Mouse (Mus musculus): ENCODE results near the gene Cyp2f2. TPM values are rescaled to one million over a fixed set of nuclear protein-coding genes. Genes with fewer than 3 reads are reported as not detected.

Gene Cyp2f2
- polyA plus RNA-seq, 1 experiment = not detected

DNA sequence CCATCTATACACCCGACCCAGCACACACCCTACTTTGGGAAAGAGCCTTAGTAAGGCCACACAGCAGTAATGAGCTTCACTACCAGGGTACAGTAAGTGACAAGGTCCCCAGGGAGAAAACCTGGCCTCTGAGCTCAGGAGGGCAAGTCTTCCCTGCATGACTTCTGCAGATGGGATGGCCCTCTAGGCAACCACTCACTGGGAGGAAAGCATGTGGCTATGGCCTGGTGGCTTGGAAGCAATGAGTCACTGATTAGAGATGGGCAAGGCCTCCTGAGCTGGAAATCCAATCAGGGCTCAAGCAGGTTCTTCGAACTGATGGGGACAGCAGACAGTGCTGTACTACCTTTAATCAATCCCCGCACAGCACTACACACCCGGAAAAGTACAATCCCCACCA, 42.0 kb downstream of the Cyp2f2 start:
- peaks cover 53% of the 10 kb centered on the region for H3K4me1 ChIP-seq (ENCODE audit: control insufficient read depth)
- H3K9me3 ChIP-seq (ENCODE audit: control insufficient read depth, low read length) = no peaks in the 10 kb centered on the region
- no peak overlapping the region for H3K4me3 ChIP-seq (replicated peaks)
- H3K27me3 ChIP-seq (ENCODE audit: control insufficient read depth) = no peaks in the 10 kb centered on the region
- H3K36me3 ChIP-seq (ENCODE audit: control insufficient read depth) = peaks cover 79% of the 10 kb centered on the region
- TF ChIP-seq GATA1 (IDR thresholded peaks at IDR 0.05; ENCODE audit: low read length) (no peak), TAL1 (IDR thresholded peaks at IDR 0.05; ENCODE audit: low read length) (no peak)

DNA sequence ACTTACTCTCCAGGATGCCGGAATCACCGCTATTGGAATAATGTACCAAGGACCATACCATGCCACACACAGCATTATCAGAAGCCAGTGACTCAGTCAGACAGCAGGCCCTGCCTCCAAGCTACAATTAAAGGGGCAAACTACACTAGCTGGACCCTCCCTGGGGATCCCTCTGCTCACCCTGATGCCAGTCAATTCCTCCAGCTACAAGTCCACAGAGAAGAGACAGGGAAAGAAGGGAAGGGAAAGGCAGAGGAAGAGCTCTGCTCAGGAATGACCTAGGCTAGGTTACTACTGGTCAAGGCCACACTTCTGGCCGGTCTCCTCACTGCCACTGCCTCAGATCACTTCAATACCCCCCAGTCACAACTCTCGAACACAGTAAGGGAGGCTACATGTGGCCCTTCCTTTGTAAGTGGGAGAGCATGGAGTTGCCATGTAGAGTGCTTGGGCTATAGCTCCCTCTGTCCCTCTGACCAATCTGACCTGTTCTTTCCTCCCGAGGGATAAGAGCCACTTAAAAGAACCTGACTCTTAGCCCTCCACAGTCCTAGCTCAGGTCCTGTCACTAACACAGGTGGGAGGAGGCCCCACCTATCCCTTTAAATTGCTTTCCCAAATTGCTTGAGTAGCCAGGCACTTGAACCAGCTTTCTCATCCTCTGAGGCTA, 43.2 kb downstream of the Cyp2f2 start:
- H3K4me3 ChIP-seq (replicated peaks) = no peak overlapping the region
- H3K4me1 ChIP-seq (ENCODE audit: control insufficient read depth) = peaks cover 65% of the 10 kb centered on the region
- TF ChIP-seq TAL1 (IDR thresholded peaks at IDR 0.05; ENCODE audit: low read length) (no peak), GATA1 (IDR thresholded peaks at IDR 0.05; ENCODE audit: low read length) (no peak)
- H3K27me3 ChIP-seq (ENCODE audit: control insufficient read depth) = no peaks in the 10 kb centered on the region
- no peaks in the 10 kb centered on the region for H3K9me3 ChIP-seq (ENCODE audit: control insufficient read depth, low read length)
- peaks cover 71% of the 10 kb centered on the region for H3K36me3 ChIP-seq (ENCODE audit: control insufficient read depth)

DNA sequence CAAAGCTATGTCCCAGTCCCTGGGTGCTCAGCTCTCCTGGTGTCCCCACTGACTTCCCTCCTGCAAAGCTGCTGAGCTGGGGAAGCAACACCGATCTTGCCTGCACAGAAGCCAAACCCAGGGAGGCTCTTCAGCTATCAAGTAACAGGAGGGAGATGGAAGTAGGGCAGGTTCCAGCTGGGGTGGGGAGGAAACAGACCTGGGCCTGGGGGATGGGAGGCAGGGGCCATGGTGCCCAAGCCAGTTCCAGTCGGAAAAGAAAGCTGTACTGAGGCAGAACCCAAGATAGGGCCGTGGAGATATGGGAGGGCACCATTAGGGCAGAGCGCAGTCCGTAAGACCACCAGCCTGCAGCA, 43.7 kb downstream of the Cyp2f2 start:
- Histone ChIP-seq H3K4me3 (replicated peaks) (no peak overlapping the region), H3K36me3 (ENCODE audit: control insufficient read depth) (peaks cover 67% of the 10 kb centered on the region), H3K4me1 (ENCODE audit: control insufficient read depth) (peaks cover 70% of the 10 kb centered on the region), H3K27me3 (ENCODE audit: control insufficient read depth) (no peaks in the 10 kb centered on the region), H3K9me3 (ENCODE audit: control insufficient read depth, low read length) (no peaks in the 10 kb centered on the region)
- no peak for TF ChIP-seq GATA1 (IDR thresholded peaks at IDR 0.05; ENCODE audit: low read length)
- no peak for TF ChIP-seq TAL1 (IDR thresholded peaks at IDR 0.05; ENCODE audit: low read length)

DNA sequence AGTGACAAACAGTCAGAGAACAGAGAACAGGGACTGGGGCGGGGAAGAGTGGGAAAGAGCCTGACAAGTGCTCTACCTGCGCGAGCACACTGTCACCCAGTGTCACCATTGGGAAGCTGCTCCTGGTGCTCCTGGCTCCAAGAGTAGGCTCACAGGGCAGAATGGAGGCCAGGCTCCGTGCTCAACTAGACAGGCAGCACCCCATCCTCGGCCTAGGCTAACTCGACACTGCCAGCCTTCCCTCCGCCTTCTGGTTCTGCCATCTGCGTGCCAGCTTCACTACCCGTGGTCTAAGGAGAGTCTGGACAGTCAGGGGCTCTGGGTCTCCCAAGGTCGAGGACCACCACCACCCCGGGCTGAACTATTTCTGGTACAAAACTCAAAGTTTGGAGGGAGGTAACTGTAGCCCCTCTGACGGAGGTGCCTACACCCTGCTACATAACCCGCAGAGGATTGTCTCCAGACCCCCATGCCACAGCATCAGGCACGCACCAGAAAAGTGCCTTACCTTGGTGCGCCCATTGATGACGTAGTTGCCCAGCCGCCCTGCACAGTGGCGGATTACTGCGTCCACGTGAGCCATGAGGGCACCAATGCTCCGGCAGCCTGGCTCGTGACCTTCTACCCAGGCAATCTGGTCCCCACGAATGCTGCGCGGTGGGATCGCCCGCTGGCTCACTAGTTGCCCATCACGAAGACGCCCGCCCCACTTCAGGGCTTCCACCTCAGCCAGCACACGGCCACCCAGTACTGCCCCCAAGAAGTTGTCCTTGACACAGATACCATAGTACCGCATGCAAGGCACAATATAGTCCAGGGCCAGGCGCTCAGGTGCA, 44.6 kb downstream of the Cyp2f2 start:
- Histone ChIP-seq H3K4me1 (ENCODE audit: control insufficient read depth) (peaks cover 71% of the 10 kb centered on the region), H3K36me3 (ENCODE audit: control insufficient read depth) (peaks cover 59% of the 10 kb centered on the region), H3K9me3 (ENCODE audit: control insufficient read depth, low read length) (no peaks in the 10 kb centered on the region), H3K4me3 (replicated peaks) (no peak overlapping the region), H3K27me3 (ENCODE audit: control insufficient read depth) (no peaks in the 10 kb centered on the region)
- no peak for TF ChIP-seq TAL1 (IDR thresholded peaks at IDR 0.05; ENCODE audit: low read length)
- TF ChIP-seq GATA1 (IDR thresholded peaks at IDR 0.05; ENCODE audit: low read length) = no peak

DNA sequence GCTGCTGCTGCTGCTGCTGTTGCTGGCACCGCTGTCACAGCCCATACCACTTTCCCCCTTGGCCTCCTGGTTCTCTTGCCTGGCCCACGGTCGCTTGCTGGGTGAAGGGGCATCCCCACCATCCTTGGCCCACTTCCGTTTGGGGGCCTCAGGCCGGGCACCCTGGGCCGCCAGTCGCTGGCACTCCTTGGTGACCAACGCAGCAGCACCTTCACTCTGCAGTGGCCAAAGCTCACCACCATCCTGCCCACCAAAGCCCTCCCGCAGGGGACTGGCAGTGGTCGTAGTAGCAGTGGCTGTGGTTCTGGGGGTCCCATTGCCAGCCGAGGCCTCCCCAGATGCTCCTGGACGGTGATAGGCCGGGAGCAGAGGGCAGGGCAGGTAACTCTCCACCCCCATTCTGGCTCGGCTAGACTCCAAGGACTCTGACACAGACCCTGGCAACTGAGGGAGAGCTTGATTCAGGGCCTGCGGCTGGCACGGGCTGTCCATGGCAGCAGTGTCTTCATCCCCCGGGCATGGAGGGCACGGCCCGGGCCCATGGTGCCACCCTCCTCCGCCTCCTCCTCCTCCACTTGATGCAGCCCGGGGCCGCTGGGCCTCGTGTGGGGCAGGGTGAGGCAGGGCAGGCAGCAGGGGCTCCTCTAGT, 45.4 kb downstream of the Cyp2f2 start:
- Histone ChIP-seq H3K9me3 (ENCODE audit: control insufficient read depth, low read length) (no peaks in the 10 kb centered on the region), H3K4me1 (ENCODE audit: control insufficient read depth) (peaks cover 68% of the 10 kb centered on the region), H3K27me3 (ENCODE audit: control insufficient read depth) (no peaks in the 10 kb centered on the region), H3K36me3 (ENCODE audit: control insufficient read depth) (peaks cover 51% of the 10 kb centered on the region), H3K4me3 (replicated peaks) (peak overlapping the region; percentile 86)
- TF ChIP-seq GATA1 (IDR thresholded peaks at IDR 0.05; ENCODE audit: low read length) (no peak), TAL1 (IDR thresholded peaks at IDR 0.05; ENCODE audit: low read length) (no peak)

DNA sequence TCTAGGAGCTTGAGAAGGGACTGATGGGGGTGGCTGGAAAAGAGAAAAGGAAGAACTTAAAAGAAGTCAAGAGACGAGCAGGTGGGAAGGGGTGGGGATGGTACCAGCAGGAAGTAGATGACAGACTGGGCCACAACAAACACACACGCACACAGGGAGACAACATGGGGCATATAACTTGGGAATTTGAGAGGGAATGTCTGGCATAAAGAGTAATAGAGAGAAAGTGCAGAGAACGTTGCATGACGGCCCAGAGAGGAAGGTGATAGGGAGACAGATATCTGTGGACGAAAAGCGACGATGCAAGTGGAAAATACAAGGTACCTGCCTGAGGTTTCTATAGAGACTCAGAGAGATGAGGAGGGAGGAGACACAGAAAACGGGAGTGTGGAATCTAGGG, 46.0 kb downstream of the Cyp2f2 start:
- Histone ChIP-seq H3K4me1 (ENCODE audit: control insufficient read depth) (peaks cover 63% of the 10 kb centered on the region), H3K36me3 (ENCODE audit: control insufficient read depth) (peaks cover 49% of the 10 kb centered on the region)

DNA sequence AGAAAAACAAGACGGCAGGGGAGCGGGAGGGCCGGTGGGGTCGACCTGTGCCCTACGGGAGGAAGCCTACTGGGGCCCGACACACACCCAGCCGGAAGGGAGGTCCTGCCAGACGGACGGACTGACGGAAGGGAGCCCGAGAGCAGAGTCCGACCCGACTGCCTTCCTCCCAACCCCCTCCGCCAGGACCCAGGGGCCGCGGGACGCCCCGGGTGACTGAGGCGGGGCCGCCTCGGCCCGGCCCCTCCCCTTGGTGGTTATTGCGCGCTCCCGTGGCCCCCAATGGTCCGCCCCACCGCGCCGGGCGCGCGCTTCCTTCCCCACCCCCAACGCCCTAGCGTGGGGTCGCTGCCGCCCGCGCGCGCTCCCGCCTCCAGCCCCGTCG, 46.5 kb downstream of the Cyp2f2 start:
- H3K9me3 ChIP-seq (ENCODE audit: control insufficient read depth, low read length) = no peaks in the 10 kb centered on the region
- H3K4me3 ChIP-seq (replicated peaks) = peak overlapping the region; percentile 86
- no peaks in the 10 kb centered on the region for H3K27me3 ChIP-seq (ENCODE audit: control insufficient read depth)
- peaks cover 58% of the 10 kb centered on the region for H3K4me1 ChIP-seq (ENCODE audit: control insufficient read depth)
- TF ChIP-seq TAL1 (IDR thresholded peaks at IDR 0.05; ENCODE audit: low read length) (no peak), GATA1 (IDR thresholded peaks at IDR 0.05; ENCODE audit: low read length) (no peak)
- peaks cover 47% of the 10 kb centered on the region for H3K36me3 ChIP-seq (ENCODE audit: control insufficient read depth)

More for the DNA sequence above, 46.0 kb downstream of the Cyp2f2 start:
- H3K4me3 ChIP-seq (replicated peaks) = peak overlapping the region; percentile 86
- TF ChIP-seq GATA1 (IDR thresholded peaks at IDR 0.05; ENCODE audit: low read length) (no peak), TAL1 (IDR thresholded peaks at IDR 0.05; ENCODE audit: low read length) (no peak)
- no peaks in the 10 kb centered on the region for H3K27me3 ChIP-seq (ENCODE audit: control insufficient read depth)
- no peaks in the 10 kb centered on the region for H3K9me3 ChIP-seq (ENCODE audit: control insufficient read depth, low read length)

DNA sequence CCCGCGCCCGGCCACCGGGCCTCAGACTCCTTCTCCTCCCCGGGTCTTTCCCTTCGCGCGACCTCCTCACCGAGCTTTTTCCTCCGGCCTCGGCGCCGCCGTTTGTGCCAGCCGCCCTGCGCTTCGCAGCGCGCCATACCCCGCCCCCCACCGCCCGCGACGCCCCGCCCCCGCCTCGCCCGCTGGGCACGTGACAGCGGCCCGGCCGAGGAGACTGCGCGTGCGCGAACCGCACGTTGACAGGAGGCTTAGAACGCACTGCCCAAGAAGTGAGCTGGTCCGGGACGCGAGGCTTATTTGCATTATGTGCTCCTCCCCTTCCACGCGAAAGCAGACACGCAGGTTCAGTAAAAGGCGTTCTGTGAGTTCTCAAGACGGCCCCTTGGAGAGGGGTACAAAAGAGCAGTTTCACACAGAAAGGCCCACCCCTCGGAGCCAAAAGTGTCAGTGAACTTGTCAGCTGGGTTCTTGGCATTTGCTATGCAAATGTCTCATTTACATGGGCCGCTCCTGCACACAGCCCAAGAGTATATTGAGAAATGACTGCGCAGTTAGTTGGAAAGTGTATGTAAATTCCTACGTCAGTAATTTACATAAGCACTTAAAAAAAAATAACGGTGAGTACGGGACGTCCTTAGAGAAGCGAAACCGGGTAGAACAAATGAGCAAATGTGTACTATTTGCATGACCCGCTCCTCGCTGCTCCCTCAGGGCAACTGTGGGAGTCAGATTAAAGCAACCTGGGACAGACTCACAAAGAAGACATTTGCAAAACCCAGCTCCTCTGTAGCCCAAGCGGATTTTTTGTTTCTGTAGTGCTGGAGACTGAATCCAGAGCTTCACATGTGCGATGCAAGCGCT, 47.1 kb downstream of the Cyp2f2 start, which contains the start of gene Egln2:
Egln2 (minus strand) TSS at position 189 of the 861 bp plus-strand sequence.
- Histone ChIP-seq H3K4me1 (ENCODE audit: control insufficient read depth) (peaks cover 51% of the 10 kb centered on the region), H3K9me3 (ENCODE audit: control insufficient read depth, low read length) (no peaks in the 10 kb centered on the region), H3K4me3 (replicated peaks) (peak within 1 kb of the TSS; percentile 86), H3K36me3 (ENCODE audit: control insufficient read depth) (peaks cover 41% of the 10 kb centered on the region), H3K27me3 (ENCODE audit: control insufficient read depth) (no peaks in the 10 kb centered on the region)
- TF ChIP-seq TAL1 (IDR thresholded peaks at IDR 0.05; ENCODE audit: low read length) = no peak
- TF ChIP-seq GATA1 (IDR thresholded peaks at IDR 0.05; ENCODE audit: low read length) = no peak

All from erythroblast, embryonic 14.5 days (primary cell).